Mouse (Mus musculus) kidney, adult 8-10 months (tissue): ENCODE results near the gene Mecom.
"Not testable (repeated sequence)": the region's sequence is repeated elsewhere in the genome, so short reads cannot be mapped to it uniquely, and the experiment has no call there.

Experiments
- DNase-seq, 2 experiments: peaks; one replicate each; pipeline ENCODE4 v3.0.0; 2022

Mecom gene

GRCm38 (mm10) chr3:30445247-30445969 is 102.4 kb downstream of the Mecom start:
- DNase-seq: no peak

GRCm38 (mm10) chr3:30441646-30442045 is 106.2 kb downstream of the Mecom start:
- DNase-seq: no peak

- DNase-seq: no peak
Observed at GRCm38 (mm10) chr3:30438007-30438406, 109.8 kb downstream of the Mecom start.

DNA sequence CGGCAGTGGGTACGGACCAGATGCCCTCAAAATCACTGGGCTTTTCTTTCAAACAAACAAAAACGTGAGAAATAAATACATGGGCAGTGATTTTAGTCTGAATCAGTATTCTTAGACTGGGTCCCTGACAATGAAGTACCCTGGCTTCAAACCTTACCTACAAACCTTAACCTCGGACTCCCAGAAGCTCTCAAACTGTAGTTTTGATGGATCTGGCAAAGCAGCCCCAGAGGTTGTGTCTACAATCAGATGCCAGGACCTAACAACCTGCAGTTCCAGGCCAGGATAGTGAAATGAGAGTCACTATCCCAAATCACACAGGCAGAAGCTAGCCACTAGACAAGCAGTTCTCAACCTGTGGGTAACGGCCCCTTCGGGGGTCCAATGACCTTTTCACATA is 111.2 kb downstream of the Mecom start:
- DNase-seq: no peak

DNA sequence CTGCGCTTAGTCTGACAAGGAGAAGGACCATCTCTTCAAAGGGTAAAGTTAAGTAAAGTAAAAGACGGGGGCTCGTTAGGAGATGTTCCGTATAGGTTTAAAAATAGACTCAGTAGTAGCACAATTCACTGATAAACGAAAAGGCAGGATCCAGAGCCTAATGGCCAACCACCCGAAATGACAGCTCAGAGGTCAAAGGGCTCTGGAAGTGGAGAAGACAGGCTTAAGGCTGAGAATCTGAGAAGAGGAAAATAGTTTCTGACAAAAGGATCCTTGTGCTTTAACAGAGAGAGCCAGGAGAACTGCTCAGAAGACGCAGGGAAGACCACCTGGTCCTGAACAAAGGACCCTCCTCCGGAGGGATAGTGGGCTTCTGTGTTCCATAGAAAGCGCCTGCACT is 111.7 kb downstream of the Mecom start:
- no peak for DNase-seq

- DNase-seq: no peak
Observed at GRCm38 (mm10) chr3:30428877-30429276, 118.9 kb downstream of the Mecom start.

GRCm38 (mm10) chr3:30424036-30424435 is 123.8 kb downstream of the Mecom start:
- DNase-seq: no peak

DNA sequence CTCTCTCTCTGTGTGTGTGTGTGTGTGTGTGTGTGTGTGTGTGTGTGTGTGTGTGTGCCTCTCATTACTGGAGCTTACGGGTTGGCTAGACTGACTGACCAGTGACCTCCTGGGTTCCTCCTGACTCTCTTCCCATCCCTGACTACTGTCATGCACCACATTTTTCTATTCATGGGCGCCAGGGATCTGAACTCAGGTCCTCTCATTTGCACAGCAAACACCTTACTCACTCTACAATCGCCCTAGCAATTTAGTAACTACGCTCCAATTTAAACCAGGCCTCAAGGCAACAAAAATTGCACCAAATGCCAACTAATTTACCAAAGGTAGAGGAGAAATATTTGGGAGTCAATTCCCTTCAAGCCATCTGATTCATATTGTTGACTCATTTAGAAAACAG is 125.9 kb downstream of the Mecom start:
- not testable (repeated sequence) for DNase-seq

DNA sequence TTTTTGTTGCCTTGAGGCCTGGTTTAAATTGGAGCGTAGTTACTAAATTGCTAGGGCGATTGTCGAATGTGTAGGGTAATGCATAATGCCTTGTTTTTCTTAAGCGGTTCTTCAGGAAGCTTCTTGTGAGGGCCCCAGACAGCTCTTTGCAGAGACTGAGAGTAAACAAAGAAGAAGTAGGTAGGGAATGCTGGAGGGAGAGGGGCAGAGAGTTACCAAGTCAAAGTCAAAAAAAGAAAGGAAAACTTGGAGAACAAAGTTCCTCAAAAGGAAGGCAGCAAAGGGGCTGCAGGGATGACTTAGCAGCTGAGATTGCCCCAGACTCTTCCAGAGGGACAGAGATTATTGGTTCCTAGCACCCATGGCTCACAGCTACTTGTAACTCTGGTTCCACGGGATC is 126.9 kb downstream of the Mecom start:
- DNase-seq: no peak

DNA sequence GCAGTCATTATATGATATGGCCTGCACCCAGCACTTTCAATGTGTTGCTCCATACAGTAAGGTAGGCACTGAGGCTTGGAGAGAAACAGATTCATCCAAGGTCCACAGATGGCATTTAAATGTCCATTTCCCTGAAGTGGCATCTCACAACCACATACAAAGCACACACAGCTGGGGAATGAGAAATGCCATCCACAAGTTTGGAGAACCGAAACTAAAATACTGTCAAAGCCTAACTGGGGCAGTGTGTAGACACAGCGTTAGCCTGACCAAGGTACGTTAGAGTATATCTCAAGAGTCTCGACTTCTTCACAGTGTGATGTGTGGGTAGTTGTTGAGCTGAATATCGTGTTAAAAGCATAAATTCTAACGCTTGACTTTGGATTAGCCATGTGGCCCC is 133.6 kb downstream of the Mecom start:
- DNase-seq: no peak

DNA sequence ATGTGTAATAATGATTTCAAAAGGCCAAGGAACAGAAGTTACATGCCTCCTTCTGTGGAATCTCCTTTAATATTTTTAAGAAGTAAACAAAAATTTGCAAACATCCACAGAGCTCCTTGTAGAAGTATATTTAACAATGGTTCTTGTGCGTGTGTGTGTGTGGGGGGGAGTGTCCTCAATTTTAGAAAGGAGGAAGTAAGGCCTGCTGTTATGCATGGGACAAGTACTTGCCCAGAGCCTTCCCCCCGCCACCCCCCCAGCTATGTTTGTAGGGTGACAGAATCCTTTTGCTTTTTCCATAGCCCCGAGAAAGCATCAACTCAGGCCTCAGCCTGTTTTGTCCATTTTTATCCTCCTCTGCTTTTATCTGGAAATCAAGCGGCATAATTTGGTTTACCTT is 137.0 kb downstream of the Mecom start:
- DNase-seq: no peak

DNA sequence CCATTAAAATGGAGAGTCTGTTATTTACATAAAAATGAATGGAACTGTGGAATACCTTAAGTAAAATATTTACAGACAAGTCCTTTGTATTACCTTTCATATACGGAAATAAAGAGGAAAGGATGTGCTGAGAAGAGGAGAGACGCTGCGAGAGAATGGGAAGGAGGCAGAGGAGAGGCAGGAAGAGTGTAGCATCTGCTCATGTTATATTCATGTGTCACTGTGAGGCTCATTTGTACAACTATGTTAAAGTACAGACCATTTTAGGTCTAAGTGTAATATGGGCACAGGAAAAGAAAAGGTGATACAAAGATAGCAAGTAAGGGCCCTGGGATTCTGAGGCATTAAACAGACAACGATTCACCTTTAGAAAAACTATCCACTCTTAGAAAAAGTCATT is 143.0 kb downstream of the Mecom start:
- no peak for DNase-seq

GRCm38 (mm10) chr3:30398911-30399310 is 148.9 kb downstream of the Mecom start:
- peak; percentile 35 to 73 for DNase-seq

DNA sequence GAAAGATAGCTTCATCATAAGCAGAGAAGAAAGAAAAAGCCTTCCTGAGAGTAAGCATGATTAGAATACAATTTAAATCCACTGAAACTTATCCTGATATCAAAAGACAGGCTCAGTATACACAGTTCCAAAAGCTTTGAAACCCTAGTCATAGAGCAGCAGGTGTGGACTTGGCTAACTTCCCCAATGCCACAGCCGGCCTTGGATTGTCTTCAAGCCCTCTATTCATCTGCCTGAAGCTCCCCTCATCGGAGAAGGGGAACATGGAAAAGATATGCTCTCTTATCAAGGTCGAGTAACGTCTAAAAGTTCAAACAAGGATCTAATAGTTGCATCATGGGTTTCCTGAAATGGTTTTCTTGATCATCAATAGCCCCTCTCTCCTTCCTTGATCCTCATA is 152.9 kb downstream of the Mecom start:
- no peak for DNase-seq

DNA sequence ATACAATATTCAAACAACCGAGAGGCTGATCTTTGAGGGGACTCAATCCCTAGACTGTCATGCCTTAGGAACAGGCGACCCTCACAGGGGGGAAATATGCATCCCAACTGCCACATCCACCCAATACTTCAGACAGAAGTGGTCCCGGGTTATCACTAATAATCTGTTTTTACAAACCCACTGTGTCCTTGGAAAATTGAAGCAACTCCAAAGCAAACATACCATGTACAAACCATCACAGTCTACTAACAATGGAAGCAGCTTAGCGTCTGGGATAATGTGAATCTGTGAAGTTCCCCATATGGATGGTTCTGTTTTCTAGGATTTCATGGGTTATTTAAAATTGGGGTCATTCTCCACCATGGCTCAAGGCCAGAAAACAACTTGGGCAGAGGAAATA is 155.1 kb downstream of the Mecom start:
- DNase-seq: no peak

DNA sequence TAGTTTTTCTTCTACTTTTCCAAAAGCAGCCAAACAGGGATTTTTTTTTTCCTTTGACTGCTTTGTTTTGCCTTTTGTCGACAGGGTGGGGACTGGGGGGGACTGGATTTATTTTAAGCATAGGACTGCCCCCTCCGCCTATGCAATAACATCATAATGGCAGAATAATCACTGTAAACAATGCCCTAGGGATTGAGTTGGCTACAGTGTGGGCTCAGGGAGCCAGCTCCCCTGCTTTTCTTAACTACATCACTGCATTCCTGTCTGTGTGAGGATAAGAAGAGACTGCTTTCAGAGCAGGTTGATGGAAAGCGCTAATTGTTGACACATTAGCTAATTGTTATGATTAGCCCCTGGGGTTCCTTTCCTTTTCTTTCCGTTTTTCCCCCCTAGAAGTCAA is 155.6 kb downstream of the Mecom start:
- DNase-seq: no peak

DNA sequence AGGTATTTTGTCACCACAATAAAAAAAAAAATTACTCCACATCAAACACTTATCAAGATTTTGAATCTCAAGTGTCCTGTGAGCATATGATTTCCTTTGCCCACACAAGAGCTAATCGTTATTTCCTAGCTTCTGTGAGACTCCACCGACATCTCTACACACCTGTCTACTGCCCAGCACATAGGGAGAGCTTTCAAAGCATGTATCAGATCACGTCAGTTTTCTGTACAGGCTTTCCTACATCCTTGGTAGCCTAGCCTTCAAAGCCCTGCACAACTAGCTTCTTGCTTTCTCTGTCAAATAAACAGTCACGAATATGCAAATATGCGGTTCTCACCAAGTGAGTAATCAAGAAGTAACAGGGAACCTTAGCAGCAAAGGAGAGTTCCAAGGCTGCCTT is 157.5 kb downstream of the Mecom start:
- no peak for DNase-seq

DNA sequence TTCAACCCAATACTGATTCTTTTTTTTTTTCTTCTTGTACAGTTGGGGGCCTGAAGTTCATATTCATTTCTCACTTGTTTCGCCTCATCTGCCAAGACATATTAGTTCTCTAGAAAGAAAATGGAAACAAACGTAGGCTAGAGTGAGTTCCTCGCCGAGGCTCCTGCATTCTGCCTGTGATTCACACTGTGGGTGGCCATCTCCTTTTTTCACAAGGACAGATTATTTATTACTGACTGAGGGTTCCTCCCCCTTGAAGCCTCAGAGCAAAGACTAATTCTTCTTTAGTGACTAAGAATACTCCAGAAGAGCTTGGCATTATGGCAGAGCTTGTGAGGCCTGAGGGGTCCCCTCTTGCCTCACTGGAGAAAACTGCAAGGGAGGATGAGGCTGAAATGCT is 167.5 kb downstream of the Mecom start:
- DNase-seq: no peak

DNA sequence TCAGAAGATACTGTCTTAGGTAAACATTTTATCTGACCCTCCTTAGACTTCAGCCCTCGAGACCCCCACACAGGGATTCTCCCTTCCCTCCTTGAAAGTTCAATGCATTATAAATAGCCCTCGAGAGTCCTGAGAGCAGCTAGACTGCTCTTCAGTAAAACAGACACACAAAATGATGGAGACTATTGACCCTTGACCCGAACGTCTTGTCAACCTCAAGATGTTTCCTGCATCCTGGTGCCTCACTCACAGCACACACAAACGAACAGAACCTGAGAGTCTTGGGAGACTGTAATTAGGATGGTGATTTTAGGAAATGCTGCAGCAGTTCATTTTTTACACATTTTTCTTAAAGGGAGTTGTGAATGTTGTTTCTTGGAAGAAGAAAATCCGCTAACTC is 168.5 kb downstream of the Mecom start:
- DNase-seq: no peak

- DNase-seq: no peak
Observed at GRCm38 (mm10) chr3:30371472-30371871, 176.3 kb downstream of the Mecom start.

DNA sequence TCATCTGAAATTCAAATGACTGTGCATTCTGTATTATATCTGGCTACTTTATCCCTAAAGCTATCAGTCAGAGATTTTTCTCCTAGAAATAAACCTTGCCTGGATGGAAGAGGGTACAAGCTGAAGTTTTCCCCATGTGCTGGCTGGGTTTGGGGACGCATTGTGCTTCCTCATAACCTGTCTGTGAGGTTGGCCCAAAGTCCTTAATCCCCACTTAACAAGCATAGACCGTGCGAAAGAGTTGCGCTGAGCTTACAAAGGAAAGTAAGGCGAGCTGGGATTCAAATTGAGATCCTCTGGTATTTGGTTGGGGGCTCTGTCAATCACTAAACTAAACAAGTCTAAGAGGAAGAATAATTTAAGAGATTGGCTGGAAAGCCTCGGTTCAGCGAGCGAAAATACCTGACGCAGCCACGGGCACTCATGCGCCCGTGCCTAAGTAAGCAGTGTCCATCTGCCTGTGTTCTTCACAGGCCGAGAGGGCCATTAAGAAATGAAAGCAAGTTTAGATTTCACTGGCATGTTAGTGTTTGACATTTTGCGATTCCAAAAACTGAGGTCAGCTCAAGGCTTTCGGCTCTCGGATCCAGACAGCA is 176.8 kb downstream of the Mecom start:
- DNase-seq: no peak

DNA sequence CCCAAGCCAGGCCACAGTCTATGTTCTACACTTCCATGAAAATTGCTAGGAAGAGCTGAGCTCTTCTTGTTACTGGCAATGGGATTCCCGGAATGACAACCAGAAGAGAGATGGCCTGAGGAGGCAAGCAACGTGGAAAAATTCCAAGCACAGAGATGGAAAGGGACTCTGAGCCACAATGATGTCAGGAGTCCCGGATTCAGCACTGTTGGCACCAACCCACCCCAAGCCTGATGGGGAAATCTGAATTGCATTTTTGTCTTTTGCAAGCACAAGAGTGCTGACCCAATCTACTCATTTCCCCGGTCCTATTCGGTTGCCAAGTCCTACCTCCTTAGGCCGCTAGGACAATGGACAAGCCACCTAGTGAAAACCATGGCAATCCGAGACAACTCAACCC is 181.2 kb downstream of the Mecom start:
- DNase-seq: no peak

DNA sequence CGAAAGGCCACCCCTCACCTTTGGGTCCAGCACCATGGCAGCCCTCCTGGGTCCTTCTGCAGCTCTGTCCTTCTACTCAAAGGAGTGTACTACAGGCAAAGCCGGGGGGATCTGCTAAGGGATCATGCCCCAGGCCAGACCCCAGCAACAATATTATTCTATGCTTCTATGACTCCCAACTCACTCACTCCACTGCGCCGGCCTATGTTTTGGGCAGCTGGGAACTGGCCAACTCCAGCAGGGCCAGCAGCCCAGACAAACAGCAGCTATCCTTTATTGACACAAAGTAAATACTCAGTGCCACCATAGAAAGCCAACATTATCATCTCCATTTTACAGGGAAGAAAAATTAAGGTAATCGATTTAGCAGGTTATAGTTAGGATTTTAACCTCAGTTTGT is 186.6 kb downstream of the Mecom start:
- no peak for DNase-seq

DNA sequence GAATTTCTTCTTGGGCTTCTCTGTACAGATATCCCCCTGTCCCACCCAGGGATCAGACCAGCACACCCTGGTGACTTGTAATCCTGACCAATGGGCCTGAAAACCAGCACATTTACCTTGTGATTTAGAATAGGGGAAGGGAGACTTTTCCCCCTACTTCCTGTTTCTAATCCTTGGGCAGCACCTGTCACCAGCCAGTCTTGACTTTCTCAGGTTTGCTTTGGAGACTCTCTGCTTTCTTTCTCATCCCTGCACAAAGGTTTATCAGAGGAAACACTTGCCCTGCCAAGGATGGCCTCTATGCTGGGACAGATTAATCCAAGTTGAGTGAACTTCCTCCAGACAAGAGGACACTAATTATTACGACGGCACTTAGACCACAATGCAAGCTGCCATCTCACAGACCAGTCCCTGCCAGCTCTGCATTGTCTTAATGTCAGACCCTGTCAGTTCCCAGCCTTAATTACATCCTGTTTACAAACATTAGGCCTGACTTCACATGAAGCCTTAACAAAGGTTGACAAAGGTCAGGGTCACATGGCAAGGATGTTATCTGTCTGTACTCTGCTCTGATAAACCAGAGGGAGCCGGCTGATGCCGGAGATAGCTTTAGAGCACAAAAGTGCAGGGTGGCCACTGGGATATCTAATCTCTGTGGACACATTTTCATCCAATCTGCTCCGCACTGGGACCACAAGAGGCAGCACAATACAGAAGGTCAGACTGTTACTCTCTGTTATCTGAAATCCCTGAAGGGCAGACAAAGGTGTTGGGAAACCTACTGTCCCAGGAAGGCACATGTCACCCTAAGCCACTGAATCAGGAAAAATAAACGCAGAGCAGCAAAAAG is 193.7 kb downstream of the Mecom start:
- peak; percentile 19 to 44 for DNase-seq
